Mouse (Mus musculus) bone marrow, adult 2 months (tissue): Measurements from ENCODE around the gene Prim2. TPM values are rescaled to one million over a fixed set of nuclear protein-coding genes. Genes with fewer than 3 reads are reported as not detected.

Experiments
- H3K27ac ChIP-seq: fragments of 200-500 bp; 2 replicates; pipeline ENCODE4 v1.5.1; 2012; ENCODE audit warnings: low read depth, mild to moderate bottlenecking, control low read depth, inconsistent platforms, low read length; ENCODE audit not compliant: control insufficient read depth, poor library complexity, insufficient read depth
- H3K4me1 ChIP-seq: fragments of 200-500 bp; 2 replicates; pipeline ENCODE4 v1.6.1; 2011; ENCODE audit warnings: low read length; ENCODE audit not compliant: control insufficient read depth, insufficient read depth
- H3K4me3 ChIP-seq: fragments of 200-500 bp; replicated peaks from 2 replicates; pipeline ENCODE3; 2011; ENCODE audit warnings: mild to moderate bottlenecking, low read depth, low read length, control low read depth; ENCODE audit not compliant: control insufficient read depth
- CTCF ChIP-seq: fragments of 200-500 bp; IDR thresholded peaks from 2 replicates; pipeline ENCODE4 v1.5.1; 2011; ENCODE audit warnings: low read length, control low read depth; ENCODE audit not compliant: control insufficient read depth, insufficient read depth
- POLR2A ChIP-seq: fragments of 200-500 bp; IDR thresholded peaks from 2 replicates; pipeline ENCODE4 v1.6.1; 2011; ENCODE audit warnings: low read depth, mild to moderate bottlenecking, control low read depth, low read length, borderline replicate concordance; ENCODE audit not compliant: control insufficient read depth
- WGBS: fragments of 180-500 bp; shearing (Covaris S2); methylation state at CpG from one replicate; pipeline ENCODE4 v1.1.7; 2018; 5-methylcytosine and 5-hydroxymethylcytosine counted together
- polyA plus RNA-seq: library from polyadenylated mRNA; stranded (reverse); fragments of >200 nt; gene quantifications from 2 replicates; pipeline ENCODE4 v1.2.4, GENCODE M21; 2011; ENCODE audit warnings: low replicate concordance; ENCODE audit not compliant: missing spikeins, insufficient read depth, insufficient read length

Gene Prim2
- polyA plus RNA-seq, 1 experiment, result 40.0 TPM

DNA sequence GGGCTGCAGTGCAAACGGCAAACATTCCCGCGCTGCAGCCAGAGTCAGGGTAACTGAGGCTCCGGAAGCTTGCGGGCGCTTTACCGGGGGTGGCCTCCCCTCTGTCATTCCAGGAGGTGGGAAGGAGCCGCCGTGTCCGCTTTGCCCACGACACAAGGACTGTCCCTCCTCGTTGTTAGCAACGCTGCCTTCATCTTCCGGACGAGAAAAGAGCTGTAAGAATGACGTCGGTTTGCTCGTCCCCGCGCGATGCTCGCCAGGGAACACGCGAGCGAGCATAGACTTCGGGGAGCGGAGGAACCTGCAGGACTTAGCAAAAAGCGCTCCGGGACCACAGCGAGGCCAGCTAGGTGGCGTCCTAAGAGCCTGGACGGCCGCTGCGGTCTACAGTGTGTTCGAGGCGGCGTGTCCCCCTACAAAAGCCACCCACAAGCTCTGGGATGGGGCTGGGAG, 595 bp upstream of the Prim2 start:
- Histone ChIP-seq H3K4me3 (peak overlapping the region; percentile 76), H3K4me1 (no peaks in the 10 kb centered on the region; the same call in 1 of the 2 replicates), H3K27ac (peak overlapping the region; percentile 31)
- WGBS, result under 1% methylated on average over 37 of the region's 37 CpGs
- no peak for TF ChIP-seq CTCF
- TF ChIP-seq POLR2A, result peak; percentile 57; the same call in 1 of the 2 replicates

DNA sequence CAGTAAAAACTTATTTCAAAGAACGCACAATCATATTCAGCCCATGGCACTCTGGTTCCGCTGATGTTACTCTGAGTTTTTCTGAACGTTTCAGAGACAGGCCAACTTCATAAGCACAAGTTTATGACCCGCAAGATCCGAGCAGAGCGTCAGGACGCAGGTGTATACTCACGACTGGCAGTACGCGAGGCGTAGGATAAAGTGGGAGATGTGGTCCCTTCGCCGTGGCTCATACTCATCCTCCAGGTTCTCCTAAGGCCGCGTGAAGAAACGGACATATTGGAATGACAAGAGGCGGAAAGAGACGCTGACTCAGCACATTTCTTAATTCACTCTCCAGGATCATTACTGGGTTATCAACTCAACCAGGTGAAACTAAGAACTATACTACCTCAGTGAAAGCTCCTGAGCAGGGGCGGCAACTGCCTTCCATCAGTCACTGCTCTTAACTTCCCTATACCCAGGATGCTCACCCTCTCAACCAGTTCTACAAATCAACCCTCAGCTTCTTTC, 5.9 kb downstream of the Prim2 start:
- H3K4me1 ChIP-seq, result no peaks in the 10 kb centered on the region
- WGBS, result 89% methylated on average over 19 of the region's 19 CpGs
- TF ChIP-seq POLR2A (no peak), CTCF (no peak)
- H3K27ac ChIP-seq, result no peak overlapping the region
- H3K4me3 ChIP-seq, result no peak overlapping the region

DNA sequence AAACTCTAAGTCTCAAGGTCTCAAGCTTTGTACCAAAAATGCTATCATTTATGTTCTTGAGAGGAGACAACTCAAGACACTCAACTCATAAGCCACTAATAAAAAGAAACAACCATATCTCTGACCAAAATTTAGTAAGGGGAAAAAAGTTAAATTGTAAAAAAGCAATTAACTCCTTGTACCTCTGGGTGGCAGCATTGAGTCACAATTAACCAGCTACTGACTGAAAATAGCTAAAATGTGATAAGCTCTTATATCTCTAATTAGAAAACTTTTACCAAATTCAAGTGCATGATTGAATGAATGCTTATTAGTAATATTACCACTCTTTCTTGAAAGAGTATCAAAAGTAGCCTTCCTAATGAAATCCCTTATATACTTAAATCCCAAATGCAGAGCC, 6.4 kb downstream of the Prim2 start:
- H3K4me1 ChIP-seq, result no peaks in the 10 kb centered on the region
- H3K4me3 ChIP-seq, result no peak overlapping the region
- TF ChIP-seq POLR2A (no peak), CTCF (no peak)
- H3K27ac ChIP-seq, result no peak overlapping the region

DNA sequence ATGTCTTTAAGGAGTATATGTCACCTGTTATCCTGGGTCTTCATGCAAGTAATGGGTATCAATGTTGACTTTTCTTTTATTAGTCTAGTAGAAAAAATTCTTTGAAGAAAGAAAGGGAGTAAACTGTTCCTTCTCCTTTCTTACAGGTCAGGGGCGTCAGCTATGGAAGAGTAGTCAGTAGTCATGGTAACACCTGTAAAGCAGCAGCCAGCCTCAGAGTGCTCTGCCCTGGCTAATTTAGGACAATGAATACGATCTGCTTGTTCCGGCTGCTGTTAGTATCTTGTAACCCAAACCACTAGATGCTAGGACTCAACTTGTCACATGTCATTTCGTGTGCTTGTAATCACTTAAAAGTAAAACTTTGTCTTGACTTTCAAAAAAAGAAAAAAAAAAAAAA, 11.3 kb downstream of the Prim2 start:
- 82% methylated on average over 4 of the region's 4 CpGs for WGBS
- Histone ChIP-seq H3K27ac (no peak overlapping the region), H3K4me3 (no peak overlapping the region), H3K4me1 (no peaks in the 10 kb centered on the region)
- TF ChIP-seq CTCF, result no peak
- no peak for TF ChIP-seq POLR2A

DNA sequence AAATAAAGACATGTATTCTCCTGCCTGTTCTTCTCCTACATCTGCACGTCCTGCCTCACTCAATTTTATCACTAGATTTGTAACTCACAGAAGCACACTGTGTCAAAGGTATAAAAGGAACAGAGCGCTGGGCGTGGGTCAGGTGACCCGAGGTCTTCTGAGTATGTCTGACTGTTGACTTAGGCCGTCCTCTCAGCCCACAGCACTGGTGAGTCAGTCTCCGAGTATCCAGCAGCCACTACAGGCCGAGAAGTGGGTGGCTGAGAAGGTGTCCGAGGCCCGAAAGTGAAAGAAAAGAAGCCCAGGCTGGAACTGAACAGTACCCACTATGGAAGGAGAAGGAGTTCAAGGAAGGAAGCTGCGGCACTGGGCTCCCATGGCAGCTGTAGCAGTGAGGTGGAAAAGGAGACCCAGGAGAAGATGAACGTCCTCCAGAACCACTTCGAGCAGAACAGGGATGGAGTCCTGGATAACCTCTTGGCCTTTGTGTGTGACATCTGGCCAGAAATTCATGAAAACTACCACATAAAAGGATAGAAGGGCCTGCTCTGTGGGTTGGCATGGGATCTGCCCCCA, 11.9 kb downstream of the Prim2 start:
- TF ChIP-seq CTCF (no peak), POLR2A (no peak)
- H3K4me1 ChIP-seq, result no peaks in the 10 kb centered on the region
- 91% methylated on average over 12 of the region's 12 CpGs for WGBS
- H3K27ac ChIP-seq, result no peak overlapping the region
- no peak overlapping the region for H3K4me3 ChIP-seq

DNA sequence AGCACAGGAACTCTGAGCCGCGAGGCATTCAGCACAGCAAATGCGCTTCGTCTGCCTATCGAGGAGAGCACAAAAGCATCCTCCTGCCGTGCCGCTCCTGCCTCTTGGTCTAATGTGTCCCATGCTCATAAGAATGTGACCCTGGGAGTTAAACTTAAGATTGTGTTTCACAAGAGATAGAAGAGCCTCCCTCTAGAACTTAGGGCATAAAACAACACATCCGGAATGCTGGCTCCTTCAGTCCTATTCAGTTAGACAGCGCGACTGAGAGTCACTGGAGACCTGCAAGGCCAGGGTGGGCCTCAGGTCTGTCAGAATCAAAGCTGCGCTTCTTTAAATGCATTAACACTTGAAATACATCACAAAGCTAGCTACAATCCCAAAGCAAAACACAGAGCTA, 18.7 kb downstream of the Prim2 start:
- H3K4me1 ChIP-seq, result no peaks in the 10 kb centered on the region; the same call in 1 of the 2 replicates
- no peak overlapping the region for H3K27ac ChIP-seq
- 94% methylated on average over 11 of the region's 11 CpGs for WGBS
- no peak for TF ChIP-seq POLR2A
- no peak for TF ChIP-seq CTCF
- no peak overlapping the region for H3K4me3 ChIP-seq

DNA sequence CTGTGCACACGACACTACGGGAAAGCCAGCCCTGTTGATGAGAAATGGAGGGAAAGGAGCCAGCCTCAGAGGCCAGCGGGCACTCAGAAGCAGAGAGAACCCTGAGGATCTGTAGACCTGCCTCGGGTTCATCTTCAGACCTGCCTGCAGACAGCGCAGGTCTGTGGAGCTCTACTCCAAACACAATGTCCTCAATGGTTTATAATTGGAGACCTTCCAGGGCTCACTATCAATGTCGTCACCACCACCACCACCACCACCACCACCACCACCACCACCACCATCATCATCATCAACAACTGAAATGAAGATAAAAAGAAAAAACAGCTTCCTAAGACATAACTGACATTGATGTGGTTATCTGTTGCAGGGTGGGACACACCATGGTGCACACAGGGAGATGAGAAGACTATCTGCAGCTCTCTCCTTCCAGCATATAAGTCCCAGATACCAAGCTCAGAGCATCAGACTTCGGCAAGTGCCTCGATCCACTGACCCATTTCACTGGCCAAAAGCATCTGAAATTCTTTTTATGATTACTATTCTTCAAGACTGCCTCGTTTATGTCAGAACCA, 20.0 kb downstream of the Prim2 start:
- Histone ChIP-seq H3K27ac (0 out of 2 replicates have a peak overlapping the region, but pooled peaks have one; percentile 39), H3K4me3 (no peak overlapping the region), H3K4me1 (no peaks in the 10 kb centered on the region; the same call in 1 of the 2 replicates)
- TF ChIP-seq CTCF, result no peak
- no peak for TF ChIP-seq POLR2A
- WGBS, result 75% methylated on average over 9 of the region's 9 CpGs

DNA sequence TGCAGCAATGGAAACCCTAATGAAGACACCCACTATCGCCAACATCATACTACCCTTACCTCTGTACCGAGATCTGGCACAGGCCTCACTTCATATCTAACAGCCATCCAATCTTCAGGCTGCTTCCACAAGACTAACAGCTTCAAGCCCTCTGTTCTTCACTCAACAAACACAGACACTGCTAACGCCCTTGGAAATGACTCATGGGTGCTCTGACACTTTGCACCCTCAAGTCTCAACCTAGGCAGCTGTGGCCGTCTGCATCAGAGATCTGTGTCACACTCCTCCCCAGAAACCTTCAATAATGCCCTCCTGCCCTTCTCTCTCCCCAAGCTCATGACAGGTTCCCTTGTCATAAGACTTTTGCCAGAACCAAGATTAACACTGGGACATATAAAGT, 20.6 kb downstream of the Prim2 start:
- H3K4me3 ChIP-seq, result no peak overlapping the region
- 70% methylated on average over 4 of the region's 4 CpGs for WGBS
- H3K27ac ChIP-seq, result no peak overlapping the region
- H3K4me1 ChIP-seq, result no peaks in the 10 kb centered on the region; the same call in 1 of the 2 replicates
- TF ChIP-seq CTCF (no peak), POLR2A (no peak)

DNA sequence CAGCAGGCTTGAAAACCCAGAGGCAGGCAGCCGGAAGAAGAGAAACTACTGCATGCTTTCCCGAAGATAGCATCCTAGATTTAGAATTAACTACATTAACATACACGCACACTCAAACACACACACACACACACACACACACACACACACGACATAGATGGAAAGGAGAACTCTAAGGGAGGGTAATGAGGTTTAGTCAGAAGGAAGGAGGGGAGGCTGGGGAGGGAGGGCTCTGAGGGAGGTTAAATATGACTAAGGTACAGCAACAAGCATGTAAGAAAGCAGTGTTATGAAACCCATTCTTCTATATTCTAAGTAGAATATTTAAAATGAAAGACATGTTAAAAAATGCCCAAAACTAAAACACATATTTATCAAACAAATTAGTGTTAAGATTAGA, 21.9 kb downstream of the Prim2 start:
- no peak for TF ChIP-seq POLR2A
- no peak for TF ChIP-seq CTCF
- WGBS, result 58% methylated on average over 4 of the region's 4 CpGs

DNA sequence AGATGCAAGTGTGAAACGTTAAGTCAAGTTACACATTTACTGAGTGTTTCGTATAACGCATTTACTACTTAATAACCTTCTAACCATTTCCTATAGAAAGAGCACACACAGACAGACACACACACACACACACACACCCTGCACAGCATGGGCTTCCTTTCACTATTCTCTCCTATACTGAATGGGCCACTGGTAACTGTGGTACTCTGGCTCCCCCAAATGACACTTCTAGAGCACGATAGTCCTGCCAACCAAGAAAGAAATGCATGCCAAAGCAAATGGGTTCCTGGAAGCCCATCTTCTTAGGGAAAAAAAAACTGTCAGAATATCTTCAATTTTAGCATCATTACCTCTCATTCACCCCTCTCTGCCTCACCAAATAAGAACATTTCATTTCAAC, 22.4 kb downstream of the Prim2 start:
- Histone ChIP-seq H3K4me3 (no peak overlapping the region), H3K27ac (no peak overlapping the region), H3K4me1 (no peaks in the 10 kb centered on the region; the same call in 1 of the 2 replicates)
- 80% methylated on average over 4 of the region's 4 CpGs for WGBS
- TF ChIP-seq CTCF (peak; percentile 28; the same call in 1 of the 2 replicates), POLR2A (no peak)

More for the DNA sequence above, 21.9 kb downstream of the Prim2 start:
- Histone ChIP-seq H3K4me1 (no peaks in the 10 kb centered on the region; the same call in 1 of the 2 replicates), H3K4me3 (no peak overlapping the region), H3K27ac (no peak overlapping the region)
